Mouse (Mus musculus) spleen, postnatal 4 days (tissue): ENCODE results near the gene Angel2.
A peak's percentile ranks its signal among the peaks of the same experiment; 100 is the strongest.
"Not testable (repeated sequence)": the region's sequence is repeated elsewhere in the genome, so short reads cannot be mapped to it uniquely, and the experiment has no call there.

Experiments used
- DNase-seq, 2 experiments: peaks; one replicate each; pipeline ENCODE4 v3.0.0; 2022; ENCODE audit warnings: low spot score in 2 of 2

The Angel2 gene

GRCm38 (mm10) chr1:190924812-190925211 is at the start of gene Angel2:
Gene Angel2 (plus strand): TSS chr1:190925112.
- DNase-seq = not testable (repeated sequence)

DNA sequence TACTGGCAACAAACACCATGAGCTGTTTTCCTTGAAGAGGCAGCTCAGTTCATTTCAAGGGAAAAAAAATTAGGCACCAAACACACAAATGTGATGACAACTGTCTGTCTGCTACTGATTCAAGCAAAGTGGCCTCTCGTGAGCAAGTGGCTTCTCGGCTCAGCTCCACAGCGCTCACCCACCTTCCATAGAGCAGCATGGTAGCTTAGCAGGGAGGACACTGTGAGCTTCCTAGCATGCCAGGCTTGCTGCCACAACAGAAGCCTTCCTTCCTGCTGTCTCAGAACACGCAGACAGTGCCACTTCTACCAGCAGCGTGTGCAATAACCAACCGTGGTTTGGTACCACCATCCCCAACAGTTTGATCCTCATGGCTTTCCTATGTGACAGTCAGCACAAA is 49.2 kb upstream of the Angel2 start:
- no peak for DNase-seq

DNA sequence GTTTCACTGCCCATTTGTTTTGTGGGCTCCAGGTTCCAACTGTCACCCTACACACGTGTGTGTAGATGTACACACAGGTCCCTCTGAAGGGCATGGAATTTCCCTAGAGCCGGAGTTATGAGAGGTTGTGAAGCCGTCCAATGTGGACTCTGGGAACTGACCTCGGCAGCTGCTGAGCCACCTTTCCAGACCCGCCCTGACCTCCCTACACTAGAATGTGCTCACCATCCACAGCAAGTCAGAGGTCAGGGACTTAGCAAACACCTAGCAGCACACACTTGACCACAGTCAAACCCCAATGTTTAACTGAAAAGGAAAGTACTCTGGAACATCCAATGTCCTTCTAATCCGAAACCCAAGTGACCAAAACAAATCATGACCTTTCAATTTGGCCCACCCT is 44.3 kb upstream of the Angel2 start:
- no peak for DNase-seq

GRCm38 (mm10) chr1:190881422-190881821 is 43.5 kb upstream of the Angel2 start:
- peak; percentile 45 to 78 for DNase-seq

GRCm38 (mm10) chr1:190886014-190886413 is 38.9 kb upstream of the Angel2 start:
- DNase-seq = no peak

DNA sequence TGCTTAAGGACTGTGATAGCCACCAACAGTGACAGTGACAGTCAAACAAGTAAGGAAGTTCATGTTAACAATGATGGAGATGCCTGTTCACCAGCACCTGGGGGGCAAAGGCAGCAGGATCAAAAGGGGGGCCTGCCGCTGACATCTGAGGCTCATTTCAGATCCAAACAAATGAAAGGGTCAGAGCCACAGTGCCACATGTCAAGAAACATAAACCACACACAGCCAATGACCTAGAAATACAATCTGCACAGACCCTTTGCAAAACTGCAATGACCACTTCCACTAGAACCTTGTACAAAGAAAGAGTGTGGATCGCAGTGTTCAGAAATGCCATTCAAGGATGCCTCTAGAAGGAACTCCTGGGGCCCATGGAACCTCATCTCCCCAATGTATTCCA is 36.9 kb upstream of the Angel2 start:
- no peak for DNase-seq

DNA sequence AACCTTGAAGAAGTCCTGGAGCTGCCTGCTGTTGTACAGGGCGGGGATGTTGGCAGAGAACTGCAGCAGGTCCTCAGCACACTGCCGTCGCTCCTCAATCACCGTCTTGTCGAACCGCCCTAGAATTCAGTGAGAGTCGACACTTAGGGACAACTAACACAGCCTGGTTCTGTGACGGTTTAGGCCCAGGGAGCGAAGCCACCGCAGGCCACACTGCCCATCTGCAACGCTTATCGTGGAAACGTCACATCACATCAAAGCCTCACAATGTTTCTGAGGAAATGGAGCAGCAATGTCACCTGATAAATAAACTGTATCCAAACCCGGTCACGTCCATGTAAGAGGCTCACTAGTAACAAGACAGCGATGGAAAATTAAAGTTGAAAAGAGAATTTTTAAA is 36.3 kb upstream of the Angel2 start:
- no peak for DNase-seq

DNA sequence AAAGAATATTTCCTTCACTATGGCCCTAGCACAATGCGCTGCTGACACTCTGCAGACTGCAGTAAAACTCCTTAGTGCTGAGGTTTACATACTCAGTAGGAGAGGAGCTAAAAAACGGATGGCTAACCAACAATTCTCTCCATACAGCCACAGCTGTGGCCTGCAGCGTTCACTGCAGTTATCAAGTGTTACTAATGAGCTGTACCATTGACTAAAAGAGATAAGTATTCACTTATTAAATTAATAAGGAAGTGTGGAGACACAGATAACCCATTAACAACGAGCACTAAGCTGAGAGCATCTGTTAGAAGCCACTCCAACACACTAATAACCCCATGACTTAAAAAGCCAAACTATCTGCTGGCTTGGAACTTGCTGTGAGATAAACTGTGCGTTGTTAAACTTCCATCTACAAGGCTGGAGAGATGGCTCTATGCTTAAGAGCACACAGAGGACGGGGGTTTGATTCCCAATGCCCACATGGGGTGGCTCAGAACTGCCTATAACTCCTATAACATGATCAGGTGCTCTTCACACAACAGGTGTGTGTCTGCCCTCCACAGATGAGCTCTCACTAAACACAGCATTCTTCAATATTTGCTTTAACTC is 31.2 kb upstream of the Angel2 start:
- no peak for DNase-seq

GRCm38 (mm10) chr1:190898186-190898585 is 26.7 kb upstream of the Angel2 start:
- no peak for DNase-seq

DNA sequence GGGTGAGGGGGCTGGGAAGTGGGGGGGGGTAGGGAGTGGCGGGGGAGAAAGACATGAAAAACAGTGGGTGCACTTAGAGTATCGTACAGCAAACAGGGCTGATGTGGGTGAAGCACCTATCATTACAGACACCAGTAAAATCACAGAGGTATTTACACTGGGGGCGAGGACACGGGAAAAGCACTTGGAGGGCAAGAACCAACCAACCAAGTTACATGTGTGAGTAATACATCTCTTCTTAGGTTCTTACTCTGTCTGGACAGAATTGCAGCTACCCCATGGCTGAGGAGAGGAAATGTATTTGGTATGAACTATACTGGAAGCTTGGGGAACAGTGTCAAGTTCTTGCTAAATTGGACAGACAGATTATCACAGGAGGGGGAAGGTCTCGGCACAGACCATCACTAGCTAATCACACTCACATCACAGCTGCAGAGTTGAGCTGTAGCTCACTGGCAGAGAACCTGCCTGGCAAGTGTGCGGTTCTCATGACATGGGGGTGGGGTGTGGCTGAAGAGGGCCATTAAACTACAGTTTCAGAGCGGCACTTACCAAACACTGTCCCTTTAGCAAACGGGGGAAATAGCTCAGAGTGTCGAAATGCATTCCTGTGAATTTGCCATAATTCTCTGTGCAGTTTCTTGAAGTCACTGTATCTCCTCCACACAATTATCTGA is 25.9 kb upstream of the Angel2 start:
- no peak for DNase-seq

- no peak for DNase-seq
These were observed 23.8 kb upstream of the Angel2 start for GRCm38 (mm10) chr1:190901082-190901481.

GRCm38 (mm10) chr1:190904136-190904535 is 20.8 kb upstream of the Angel2 start:
- no peak for DNase-seq

- no peak for DNase-seq
These were observed 20.2 kb upstream of the Angel2 start for GRCm38 (mm10) chr1:190904714-190905113.

DNA sequence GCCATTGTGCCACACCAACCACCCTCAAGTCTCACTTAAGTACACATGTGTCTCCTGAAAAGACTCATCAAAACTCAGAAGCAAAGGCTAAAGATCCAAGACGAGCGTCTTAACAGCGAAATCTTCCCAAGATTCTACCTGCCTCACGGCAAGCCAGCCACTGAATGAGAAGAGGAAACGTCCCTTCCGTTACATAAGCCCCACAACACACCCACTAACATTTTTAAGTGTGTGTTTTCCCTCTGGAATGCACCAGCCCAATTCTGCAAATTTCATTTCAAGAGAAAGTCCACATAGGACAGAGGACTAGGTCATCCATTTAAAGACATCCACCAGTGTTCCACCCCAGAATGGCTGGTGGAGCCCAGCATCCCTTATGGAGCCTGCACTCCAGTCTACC is 14.1 kb upstream of the Angel2 start:
- DNase-seq = no peak

- DNase-seq = peak; percentile 60 to 77
These were observed 13.3 kb upstream of the Angel2 start, which contains the start of gene Rps6kc1 for GRCm38 (mm10) chr1:190911415-190912123. Gene Rps6kc1 (minus strand): TSS chr1:190911770.

DNA sequence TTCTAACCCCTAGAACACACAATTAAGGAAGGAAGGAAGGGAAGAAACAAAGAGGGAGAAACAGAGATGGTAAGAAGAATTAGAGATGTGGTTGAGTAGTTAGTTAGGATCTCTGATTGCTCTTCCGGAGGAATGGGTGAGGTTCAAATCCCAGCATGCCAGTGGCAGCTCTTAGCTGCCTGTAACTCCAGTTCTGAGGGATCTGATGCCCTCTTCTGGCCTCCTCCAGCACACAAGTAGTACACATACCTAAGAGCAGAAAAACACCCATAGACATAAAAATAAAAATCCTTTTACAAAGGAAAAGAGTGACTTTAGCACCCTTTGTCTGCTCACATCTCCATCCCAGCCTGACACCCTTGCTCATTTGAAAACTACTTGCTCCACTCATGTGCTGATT is 12.3 kb upstream of the Angel2 start:
- no peak for DNase-seq

DNA sequence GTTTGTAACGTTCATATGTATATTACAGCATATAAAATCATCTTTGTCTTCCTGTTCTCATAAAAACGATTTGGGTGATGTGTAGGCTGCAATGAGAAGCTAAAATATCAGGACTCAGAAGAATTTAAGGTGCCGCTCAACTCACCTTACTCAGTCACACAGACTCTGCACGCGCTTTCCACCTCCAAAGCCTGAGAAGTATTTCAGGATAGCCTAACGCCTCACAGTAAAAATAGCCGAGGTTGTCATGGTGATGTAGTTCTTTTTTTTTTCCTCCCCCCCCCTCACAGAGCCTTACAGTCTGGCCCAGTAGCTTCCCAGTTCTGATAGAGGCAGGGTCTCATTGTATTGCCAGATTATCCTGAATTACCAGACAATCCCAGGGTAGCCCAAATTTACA is 6.0 kb upstream of the Angel2 start:
- no peak for DNase-seq

DNA sequence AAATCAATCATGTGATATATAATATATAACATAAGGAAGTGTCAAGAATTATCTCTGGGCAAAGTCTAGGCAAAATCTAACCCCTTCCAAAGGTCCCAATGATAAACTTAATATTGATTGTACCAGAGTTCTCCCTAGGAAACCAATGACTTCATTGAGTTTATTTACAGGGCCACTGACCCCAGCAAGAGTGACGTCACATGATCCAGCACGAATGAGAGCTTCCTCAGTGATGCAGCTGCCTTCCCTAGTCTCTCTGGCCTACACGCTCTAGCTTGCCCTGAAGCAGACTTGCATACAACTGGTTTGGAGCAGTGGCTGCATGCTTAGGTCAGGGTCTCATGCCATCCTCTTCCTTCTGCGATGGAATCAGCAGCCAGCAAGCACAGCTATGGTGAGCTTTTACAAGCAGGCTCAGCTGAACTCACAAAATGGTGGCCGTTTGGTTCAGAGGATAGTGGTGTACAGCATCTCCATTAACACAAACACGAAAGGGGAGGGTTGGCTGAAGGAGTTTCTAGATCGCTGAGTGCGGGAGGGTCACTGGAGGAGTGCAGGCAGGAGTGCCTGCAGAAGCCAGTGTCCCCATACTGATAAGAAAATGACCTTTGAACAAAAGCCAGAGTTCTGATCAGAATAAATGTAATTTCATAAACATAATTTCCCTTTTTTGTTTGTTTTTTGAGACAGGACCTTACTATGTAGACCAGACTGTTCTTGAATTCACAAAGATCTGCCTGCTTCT is 5.0 kb upstream of the Angel2 start:
- DNase-seq = no peak

DNA sequence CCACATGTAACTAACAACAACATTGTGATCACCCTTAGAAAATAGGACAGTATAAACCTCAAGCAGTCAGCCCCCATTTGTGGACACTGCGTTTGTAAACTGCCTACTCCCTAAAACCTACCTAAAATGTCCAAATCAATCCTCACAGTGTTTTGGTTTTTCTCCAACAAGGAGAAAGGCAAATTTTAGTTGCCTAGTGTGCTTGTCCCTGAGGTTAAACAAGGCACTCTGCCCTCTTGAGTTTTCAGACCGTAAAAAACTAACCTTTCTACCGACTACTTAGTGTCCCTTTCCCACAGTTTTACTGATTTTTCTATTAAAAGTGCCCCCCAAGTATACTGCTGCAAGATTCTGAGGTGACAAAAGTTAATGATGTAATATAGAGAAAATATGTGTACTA is 2.4 kb downstream of the Angel2 start:
- DNase-seq = no peak

GRCm38 (mm10) chr1:190927751-190928369 is 2.9 kb downstream of the Angel2 start:
- DNase-seq = no peak

DNA sequence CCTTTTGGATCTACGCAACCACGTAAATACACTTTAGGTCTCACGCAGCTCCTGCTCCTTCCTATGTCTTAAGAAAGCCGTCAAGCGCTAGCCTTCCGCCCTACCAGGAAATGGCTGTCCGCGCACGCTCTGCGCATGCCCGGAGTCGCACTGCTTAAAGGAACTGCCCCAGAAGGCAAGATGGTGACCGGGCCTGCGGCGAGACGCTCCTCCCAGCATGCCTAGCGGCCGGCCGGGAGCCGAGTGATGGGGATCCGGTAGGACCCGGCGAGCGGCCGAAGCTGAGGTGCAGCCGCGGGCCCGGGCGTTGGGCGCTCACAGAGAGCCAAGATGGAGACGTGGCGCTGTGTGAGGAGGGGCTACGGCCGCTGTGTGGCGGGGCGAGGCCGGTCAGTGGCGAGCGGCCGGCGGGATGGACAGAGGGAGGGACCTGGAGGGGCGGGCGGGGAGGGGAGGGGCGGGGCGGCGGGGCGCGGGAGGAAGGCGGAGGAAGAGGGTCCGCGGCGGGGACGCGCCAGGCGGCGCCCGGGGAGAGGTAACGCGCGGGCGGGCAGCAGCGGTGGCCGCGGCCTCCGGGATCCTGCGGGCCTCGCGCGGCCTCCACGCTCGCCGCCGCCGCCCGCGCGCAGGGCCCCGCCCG is 3.6 kb downstream of the Angel2 start:
- DNase-seq = peak; percentile 99
